Mouse (Mus musculus) intestine, embryonic 16.5 days (tissue): ENCODE data around the gene Nol4l. TPM values are rescaled to one million over a fixed set of nuclear protein-coding genes. Genes with fewer than 3 reads are reported as not detected.
A peak's percentile ranks its signal among the peaks of the same experiment; 100 is the strongest.

Source experiments
- ATAC-seq: fragments of 200-750 bp; cut with Nextera tagmentation; 2 replicates; pipeline ENCODE4 v1.8.0; 2017; ENCODE audit warnings: moderate TSS enrichment, moderate library complexity
- H3K27ac ChIP-seq: fragments of 300-500 bp; sonication (generic); 2 replicates; pipeline ENCODE4 v1.5.1; 2014; ENCODE audit warnings: mild to moderate bottlenecking, low read length
- H3K27me3 ChIP-seq: fragments of 300-500 bp; sonication (generic); replicated peaks from 2 replicates; pipeline ENCODE4 v1.6.1; 2014; ENCODE audit warnings: low read length, control low read depth, mixed read lengths; ENCODE audit not compliant: control insufficient read depth, insufficient read depth
- H3K36me3 ChIP-seq: fragments of 300-500 bp; sonication (generic); 2 replicates; pipeline ENCODE4 v1.6.1; 2014; ENCODE audit warnings: low read length, control low read depth; ENCODE audit not compliant: control insufficient read depth, insufficient read depth
- H3K4me1 ChIP-seq: fragments of 300-500 bp; sonication (generic); 2 replicates; pipeline ENCODE4 v1.6.1; 2014; ENCODE audit warnings: low read length, control low read depth, mixed read lengths; ENCODE audit not compliant: control insufficient read depth, insufficient read depth
- H3K4me2 ChIP-seq: fragments of 300-500 bp; sonication (generic); 2 replicates; pipeline ENCODE4 v1.6.1; 2014; ENCODE audit warnings: low read depth, low read length, control low read depth
- H3K4me3 ChIP-seq: fragments of 300-500 bp; sonication (generic); 2 replicates; pipeline ENCODE4 v1.5.1; 2014; ENCODE audit warnings: mild to moderate bottlenecking, low read length
- H3K9ac ChIP-seq: fragments of 300-500 bp; sonication (generic); 2 replicates; pipeline ENCODE4 v1.6.1; 2014; ENCODE audit warnings: low read depth, low read length
- H3K9me3 ChIP-seq: fragments of 300-500 bp; sonication (generic); 2 replicates; pipeline ENCODE4 v1.6.1; 2016; ENCODE audit warnings: low read length, control low read depth; ENCODE audit not compliant: control insufficient read depth
- WGBS: fragments of 180-500 bp; shearing (Covaris S2); extraction: QIAGEN DNeasy Blood & Tissue Kit; methylation state at CpG from one replicate; pipeline ENCODE4 v1.1.7; 2014; 5-methylcytosine and 5-hydroxymethylcytosine counted together
- polyA plus RNA-seq: library from polyadenylated mRNA; unstranded; fragments of >200 nt; fragmentation: Nextera tagmentation; extraction: Ambion mirVana; gene quantifications from 2 replicates; pipeline ENCODE4 v1.2.1, GENCODE M21; 2015

Nol4l gene
- polyA plus RNA-seq, 1 experiment from 2014 or later, result 28.6 TPM

DNA sequence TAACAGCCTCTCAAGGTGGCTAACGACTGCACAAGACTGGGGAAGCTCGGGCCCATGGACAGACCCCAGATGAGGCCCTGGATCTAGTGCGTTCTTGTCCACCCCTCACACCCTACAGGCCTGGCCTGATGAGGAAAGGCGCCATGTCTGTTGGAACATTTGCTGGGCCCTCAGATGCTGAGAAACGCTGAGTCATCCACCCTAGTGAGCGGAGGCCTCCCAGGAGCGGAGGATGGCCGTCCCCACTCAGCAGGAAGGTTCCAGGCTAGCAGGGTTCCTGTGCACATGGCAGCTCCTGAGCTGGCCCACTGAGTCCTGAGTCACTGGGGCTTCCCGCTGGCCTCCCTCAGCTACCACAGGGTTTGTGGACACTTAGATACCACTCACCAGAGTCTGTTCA lies 9.7 kb downstream of the Nol4l start:
- ATAC-seq, result no peak
- Histone ChIP-seq H3K36me3 (no peaks in the 10 kb centered on the region), H3K9ac (no peak overlapping the region), H3K27ac (no peak overlapping the region), H3K4me2 (no peak overlapping the region), H3K27me3 (no peaks in the 10 kb centered on the region), H3K9me3 (no peaks in the 10 kb centered on the region), H3K4me1 (peaks cover 44% of the 10 kb centered on the region), H3K4me3 (no peak overlapping the region)
- WGBS, result 76% methylated on average over 9 of the region's 9 CpGs

DNA sequence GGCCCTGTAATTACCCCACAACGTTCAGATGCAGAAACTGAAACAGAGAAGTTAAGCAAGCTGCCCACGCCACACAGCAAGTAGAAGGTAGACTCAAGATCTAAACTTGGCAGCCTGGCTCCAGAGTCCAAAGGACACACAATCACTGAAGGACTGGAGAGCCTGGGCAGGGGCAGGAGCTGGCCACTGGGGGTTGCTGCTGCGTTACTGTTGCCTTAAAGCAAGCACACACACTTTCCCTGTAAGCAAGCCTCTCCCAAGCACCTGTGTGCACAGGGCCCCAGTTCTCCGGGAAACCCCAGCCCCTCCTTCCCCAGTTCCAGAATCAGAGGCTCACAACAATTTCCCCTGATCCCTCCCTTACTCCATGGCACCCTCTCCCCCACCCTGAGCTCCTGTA lies 12.8 kb downstream of the Nol4l start:
- Histone ChIP-seq H3K36me3 (no peaks in the 10 kb centered on the region), H3K27ac (no peak overlapping the region), H3K4me2 (no peak overlapping the region), H3K9me3 (no peaks in the 10 kb centered on the region), H3K4me3 (no peak overlapping the region), H3K4me1 (peaks cover 31% of the 10 kb centered on the region), H3K27me3 (no peaks in the 10 kb centered on the region), H3K9ac (no peak overlapping the region)
- 31% methylated on average over 4 of the region's 4 CpGs for WGBS
- ATAC-seq, result peak; percentile 83

DNA sequence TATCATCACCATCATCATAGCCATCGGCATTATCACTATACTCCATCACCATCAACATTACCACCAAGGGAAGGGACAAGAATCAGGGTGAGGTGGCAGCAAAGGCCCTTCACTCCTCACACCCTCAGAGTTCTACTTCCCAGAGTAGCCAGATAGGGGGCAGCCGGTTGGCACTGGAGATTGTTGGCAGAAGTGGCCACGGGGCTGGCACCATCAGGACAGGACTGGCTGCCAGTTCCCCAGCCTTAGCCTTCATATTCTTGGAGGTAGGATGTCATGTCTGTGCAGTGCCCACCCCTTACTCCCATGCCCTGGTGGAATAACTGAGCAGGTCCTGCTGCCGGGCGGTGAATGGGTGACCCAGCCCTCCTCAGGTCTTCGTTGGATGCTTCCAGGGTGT lies 14.2 kb downstream of the Nol4l start:
- no peak overlapping the region for H3K9ac ChIP-seq
- no peaks in the 10 kb centered on the region for H3K27me3 ChIP-seq
- no peak overlapping the region for H3K27ac ChIP-seq
- WGBS, result 85% methylated on average over 6 of the region's 6 CpGs
- no peak for ATAC-seq
- H3K4me1 ChIP-seq, result peaks cover 29% of the 10 kb centered on the region
- no peaks in the 10 kb centered on the region for H3K9me3 ChIP-seq
- no peak overlapping the region for H3K4me3 ChIP-seq
- no peak overlapping the region for H3K4me2 ChIP-seq
- no peaks in the 10 kb centered on the region for H3K36me3 ChIP-seq

DNA sequence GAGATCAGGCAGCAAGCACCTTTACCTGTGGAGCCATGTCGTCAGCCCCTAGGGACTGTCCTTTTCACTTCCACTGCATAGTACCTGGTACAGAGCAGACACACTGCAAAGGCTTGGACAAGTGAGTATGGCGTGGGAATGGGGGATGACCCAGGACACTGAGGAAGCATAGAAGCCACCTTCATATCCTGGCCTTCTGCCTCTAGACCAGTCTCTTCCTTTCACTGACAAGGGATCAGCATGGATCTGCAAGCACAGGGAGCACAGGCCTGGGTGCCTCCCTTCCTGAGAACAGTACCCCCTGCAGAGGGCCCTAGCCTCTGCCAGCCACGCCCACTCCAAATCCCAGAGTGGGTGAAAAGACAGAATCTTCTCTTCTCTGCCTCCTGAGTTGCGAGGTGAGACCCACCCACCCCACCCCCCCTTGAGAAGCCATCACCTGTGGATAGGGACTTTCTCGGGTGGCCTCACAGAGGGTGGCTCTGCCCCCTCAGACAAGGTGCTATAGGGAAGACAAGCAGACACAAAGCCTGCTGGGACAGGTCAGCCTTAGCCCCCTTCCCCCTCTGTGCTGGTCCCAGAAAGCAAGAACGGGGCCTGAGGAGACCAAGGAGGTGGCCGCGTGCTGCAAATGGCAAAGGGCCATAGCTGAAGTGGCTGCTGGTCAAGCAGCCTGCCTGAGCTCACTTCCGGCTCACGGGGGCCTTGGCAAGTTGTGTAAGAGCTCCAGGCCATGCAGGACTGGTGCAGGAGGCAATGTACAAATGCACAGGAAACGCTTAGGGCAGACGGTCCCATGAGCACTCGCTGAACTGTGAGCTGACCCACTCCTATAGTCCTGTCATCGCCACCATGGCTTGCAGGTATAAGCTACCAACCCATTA lies 15.0 kb downstream of the Nol4l start:
- ATAC-seq, result no peak
- Histone ChIP-seq H3K27ac (no peak overlapping the region), H3K9ac (no peak overlapping the region), H3K36me3 (no peaks in the 10 kb centered on the region), H3K4me2 (no peak overlapping the region), H3K4me3 (no peak overlapping the region), H3K9me3 (no peaks in the 10 kb centered on the region), H3K27me3 (no peaks in the 10 kb centered on the region), H3K4me1 (peaks cover 33% of the 10 kb centered on the region)
- 81% methylated on average over 14 of the region's 14 CpGs for WGBS

DNA sequence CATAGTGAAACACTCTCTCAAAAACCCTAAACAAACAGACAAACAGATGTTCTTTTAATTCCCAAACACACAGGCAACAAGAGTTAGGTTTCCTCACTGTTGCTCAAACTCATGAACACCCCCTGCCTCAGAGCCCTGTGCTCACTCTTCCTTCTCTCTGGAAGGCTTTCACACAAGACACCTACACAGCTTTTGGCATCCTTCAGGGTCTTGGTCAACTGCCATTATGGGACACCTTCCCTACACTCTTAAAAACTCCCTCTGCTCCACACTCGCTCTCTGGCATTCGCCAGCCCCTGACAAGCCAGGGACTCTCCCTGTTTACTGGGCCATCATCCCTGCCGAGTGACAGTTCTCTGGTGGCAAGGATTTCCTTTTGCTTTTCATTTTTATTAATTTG lies 15.8 kb downstream of the Nol4l start:
- ATAC-seq, result no peak
- no peak overlapping the region for H3K9ac ChIP-seq
- no peaks in the 10 kb centered on the region for H3K36me3 ChIP-seq
- peaks cover 40% of the 10 kb centered on the region for H3K4me1 ChIP-seq
- no peak overlapping the region for H3K4me3 ChIP-seq
- H3K4me2 ChIP-seq, result no peak overlapping the region
- WGBS, result 84% methylated on average over 3 of the region's 3 CpGs
- H3K27me3 ChIP-seq, result no peaks in the 10 kb centered on the region
- no peaks in the 10 kb centered on the region for H3K9me3 ChIP-seq
- H3K27ac ChIP-seq, result no peak overlapping the region

DNA sequence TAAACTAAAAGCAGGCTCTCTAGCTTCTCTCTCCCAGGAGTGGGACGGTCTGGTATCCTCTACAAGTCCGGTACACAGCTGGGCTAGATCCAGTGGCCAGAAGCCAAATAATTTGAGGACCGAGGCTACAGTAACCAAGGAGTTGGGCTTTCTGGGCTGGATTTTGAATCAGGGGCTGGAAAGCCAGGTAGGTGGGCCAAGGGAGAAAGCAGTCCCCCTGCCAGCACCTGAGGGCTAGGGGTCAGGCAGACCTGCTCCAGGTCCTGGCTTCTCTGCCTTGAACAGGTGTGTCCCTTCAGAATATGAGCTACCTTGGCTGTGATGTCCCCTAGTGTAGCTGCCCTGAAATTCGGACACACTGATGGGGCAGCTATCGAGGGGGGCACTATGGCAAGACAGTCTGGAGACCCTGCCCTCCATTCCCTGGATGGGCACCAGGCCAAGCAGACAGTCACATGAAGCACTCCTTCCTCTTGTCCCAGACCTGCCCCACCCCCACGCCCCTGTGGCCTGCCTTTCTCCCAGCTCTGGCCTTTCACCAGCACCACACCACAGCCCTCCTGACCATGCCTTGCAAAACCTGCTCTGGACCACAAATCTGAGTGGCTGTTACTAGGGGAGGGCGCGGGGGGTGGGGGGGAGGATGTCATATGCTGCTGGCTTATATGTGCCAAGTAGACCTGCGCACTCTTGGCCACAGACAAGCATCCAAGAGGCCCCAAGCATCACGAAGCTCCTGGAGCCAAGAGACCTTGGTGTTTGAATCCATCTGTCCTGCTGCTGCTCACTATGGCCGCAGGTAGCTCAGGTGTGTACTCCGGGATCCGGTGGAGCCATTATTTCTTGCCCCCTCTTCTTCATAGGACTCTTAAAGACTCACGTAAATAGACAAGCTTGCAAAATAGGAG lies 17.1 kb downstream of the Nol4l start:
- no peaks in the 10 kb centered on the region for H3K36me3 ChIP-seq
- H3K27ac ChIP-seq, result no peak overlapping the region
- no peaks in the 10 kb centered on the region for H3K9me3 ChIP-seq

DNA sequence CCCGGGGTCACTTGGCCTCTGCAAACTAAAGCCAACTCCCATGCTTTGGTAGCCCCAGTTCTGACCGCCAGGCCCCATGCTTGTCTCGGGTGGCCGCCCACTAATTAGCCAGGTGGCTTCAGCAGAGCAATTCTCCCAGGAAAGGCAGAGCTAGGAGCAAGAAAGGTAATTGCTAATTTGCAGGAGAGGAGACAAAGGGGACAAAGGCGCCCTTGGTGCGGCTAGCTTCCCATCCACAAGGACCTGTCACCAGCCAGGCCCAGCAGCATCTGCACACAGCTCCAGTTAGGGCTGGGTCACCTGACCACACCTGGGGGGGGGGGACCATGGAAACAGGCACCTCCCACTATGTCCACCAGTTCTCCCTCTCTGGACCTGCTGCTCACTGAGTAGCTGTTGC lies 18.2 kb downstream of the Nol4l start:
- no peak overlapping the region for H3K4me2 ChIP-seq
- H3K36me3 ChIP-seq, result no peaks in the 10 kb centered on the region
- no peak overlapping the region for H3K27ac ChIP-seq
- H3K4me1 ChIP-seq, result peaks cover 31% of the 10 kb centered on the region
- H3K9me3 ChIP-seq, result no peaks in the 10 kb centered on the region
- 82% methylated on average over 6 of the region's 6 CpGs for WGBS
- no peak overlapping the region for H3K4me3 ChIP-seq
- ATAC-seq, result no peak
- H3K27me3 ChIP-seq, result no peaks in the 10 kb centered on the region
- H3K9ac ChIP-seq, result no peak overlapping the region

More for the DNA sequence above, 17.1 kb downstream of the Nol4l start:
- Histone ChIP-seq H3K27me3 (no peaks in the 10 kb centered on the region), H3K9ac (no peak overlapping the region), H3K4me1 (peaks cover 41% of the 10 kb centered on the region), H3K4me2 (no peak overlapping the region), H3K4me3 (no peak overlapping the region)
- 78% methylated on average over 14 of the region's 14 CpGs for WGBS
- ATAC-seq, result no peak

DNA sequence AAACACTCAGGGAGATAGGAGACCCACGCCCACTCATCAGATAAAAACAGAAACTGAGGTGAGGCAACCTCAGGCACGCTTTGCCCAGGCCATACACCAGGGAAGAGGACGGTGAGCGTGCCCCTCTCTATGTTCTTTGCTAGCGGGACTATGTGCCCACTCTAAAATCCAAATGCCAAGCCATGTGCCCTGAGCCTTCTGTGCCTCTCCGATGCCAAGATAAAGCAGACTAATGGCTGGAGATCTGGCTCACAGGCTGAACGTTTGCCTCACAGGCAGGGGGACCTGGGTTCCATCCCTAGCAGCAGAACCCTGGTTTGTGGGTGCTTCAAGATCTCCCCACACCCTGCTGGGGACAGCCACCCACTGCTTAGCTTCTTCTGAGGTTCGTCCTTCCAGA lies 19.6 kb downstream of the Nol4l start:
- no peak for ATAC-seq
- 78% methylated on average over 8 of the region's 8 CpGs for WGBS

DNA sequence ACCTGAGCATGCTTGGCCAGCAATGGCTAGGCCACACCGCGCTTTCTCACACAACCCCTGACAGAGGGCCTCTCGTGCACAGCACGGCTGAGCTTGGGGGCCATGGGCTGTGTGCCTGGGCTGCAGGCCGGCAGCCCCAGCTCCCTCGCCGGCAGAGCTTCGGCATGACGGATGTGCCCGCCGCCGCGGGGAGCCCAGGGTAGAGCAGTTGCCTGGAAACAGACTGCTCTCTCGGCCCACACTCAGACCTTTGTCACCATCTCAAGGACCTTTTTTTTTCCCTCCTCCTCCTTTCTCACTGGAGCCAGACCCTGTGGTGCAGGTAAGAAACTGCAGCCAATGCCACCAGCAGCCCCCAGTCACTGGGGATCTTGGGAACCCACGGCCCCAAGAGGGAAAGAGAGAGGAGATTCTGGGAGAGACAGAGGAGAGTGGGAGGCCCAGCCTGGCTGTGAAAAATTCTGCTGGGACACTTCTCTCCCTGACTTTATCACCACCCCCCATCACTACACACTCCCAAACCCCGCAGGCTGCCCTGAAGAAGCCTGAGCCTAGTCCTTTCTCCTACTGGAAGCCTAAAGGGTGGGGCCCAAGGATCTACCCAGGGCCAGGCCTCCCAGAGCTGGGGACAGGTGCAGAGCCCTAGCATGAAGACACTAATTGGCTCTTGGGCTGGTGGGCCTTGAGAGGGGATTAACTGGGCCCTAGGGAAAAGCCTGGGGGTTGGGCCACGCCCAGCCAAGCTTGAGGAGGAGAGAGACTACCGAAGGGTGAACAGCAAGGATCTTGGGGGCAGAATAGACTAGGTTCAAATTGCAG lies 20.4 kb downstream of the Nol4l start:
- peak overlapping the region; percentile 44 for H3K4me2 ChIP-seq
- ATAC-seq, result peak; percentile 76
- no peaks in the 10 kb centered on the region for H3K27me3 ChIP-seq
- H3K4me3 ChIP-seq, result no peak overlapping the region; the same call in 1 of the 2 replicates
- WGBS, result 15% methylated on average over 18 of the region's 18 CpGs
- no peaks in the 10 kb centered on the region for H3K9me3 ChIP-seq
- H3K36me3 ChIP-seq, result no peaks in the 10 kb centered on the region
- peak overlapping the region; percentile 54 for H3K27ac ChIP-seq
- peak overlapping the region; percentile 57 for H3K9ac ChIP-seq
- peaks cover 29% of the 10 kb centered on the region for H3K4me1 ChIP-seq

More for the DNA sequence above, 19.6 kb downstream of the Nol4l start:
- no peak overlapping the region; the same call in 1 of the 2 replicates for H3K27ac ChIP-seq
- peak overlapping the region; percentile 33 for H3K9ac ChIP-seq
- peaks cover 29% of the 10 kb centered on the region for H3K4me1 ChIP-seq
- no peaks in the 10 kb centered on the region for H3K36me3 ChIP-seq
- H3K4me3 ChIP-seq, result no peak overlapping the region
- H3K4me2 ChIP-seq, result no peak overlapping the region
- no peaks in the 10 kb centered on the region for H3K27me3 ChIP-seq
- no peaks in the 10 kb centered on the region for H3K9me3 ChIP-seq
